Mouse (Mus musculus) ES-Bruce4 (cell line): ENCODE results near the gene Fbxw11.

Source experiments
- CTCF ChIP-seq: IDR thresholded peaks from one replicate; pipeline ENCODE4 v1.8.1; 2011; ENCODE audit warnings: low read depth, low read length
- POLR2A ChIP-seq: IDR thresholded peaks from one replicate; pipeline ENCODE4 v1.8.1; 2011; ENCODE audit warnings: low read length; ENCODE audit not compliant: insufficient read depth

DNA sequence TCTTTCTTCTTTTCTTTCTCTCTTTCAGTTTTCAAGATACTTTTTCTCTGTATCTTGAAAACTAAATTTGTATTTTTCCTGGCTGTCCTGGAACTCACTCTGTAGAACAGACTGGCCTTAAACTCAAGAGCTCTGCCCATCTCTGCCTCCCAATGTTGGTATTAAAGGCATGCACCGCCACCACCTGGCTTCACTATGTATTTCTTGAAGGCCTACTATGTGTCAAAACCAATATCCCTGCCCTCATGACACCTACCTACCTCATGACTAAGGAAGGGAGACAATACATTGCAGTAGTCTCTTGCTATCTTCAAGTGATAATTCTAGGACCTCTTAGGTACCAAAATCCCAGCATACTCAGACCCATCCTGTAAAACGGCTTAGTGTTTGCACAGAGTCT is 110.8 kb downstream of the Fbxw11 start:
- TF ChIP-seq CTCF (no peak), POLR2A (no peak)
